Mouse (Mus musculus) right cerebral cortex, postnatal 14 days (tissue): ENCODE data around the gene Chn2.

Experiments
- DNase-seq: peaks from one replicate; pipeline ENCODE4 v3.0.0; 2022

The Chn2 gene

GRCm38 (mm10) chr6:54120889-54121288, 81.5 kb downstream of the Chn2 start:
- DNase-seq = no peak

DNA sequence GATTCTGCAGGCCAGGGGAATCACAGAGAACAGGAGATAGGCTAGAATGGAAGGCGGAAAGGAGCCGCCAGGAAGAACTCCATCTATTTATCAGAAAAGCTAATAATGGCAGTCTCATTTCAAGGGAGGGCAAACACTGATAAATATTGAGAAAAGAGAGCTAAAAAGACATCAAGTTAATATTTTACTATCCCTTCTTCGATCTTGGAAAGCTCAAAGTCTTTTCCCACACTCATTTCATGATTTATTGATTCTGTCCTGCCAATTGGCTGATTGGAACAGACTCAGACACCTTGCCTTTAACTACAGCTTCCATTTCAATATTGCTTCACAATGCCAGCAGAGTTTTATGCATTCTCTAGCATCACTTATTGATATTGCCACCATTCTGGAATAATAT, 85.2 kb downstream of the Chn2 start:
- no peak for DNase-seq

GRCm38 (mm10) chr6:54125536-54125935, 86.2 kb downstream of the Chn2 start:
- DNase-seq = no peak

GRCm38 (mm10) chr6:54126225-54126992, 87.1 kb downstream of the Chn2 start:
- peak; percentile 42 for DNase-seq

DNA sequence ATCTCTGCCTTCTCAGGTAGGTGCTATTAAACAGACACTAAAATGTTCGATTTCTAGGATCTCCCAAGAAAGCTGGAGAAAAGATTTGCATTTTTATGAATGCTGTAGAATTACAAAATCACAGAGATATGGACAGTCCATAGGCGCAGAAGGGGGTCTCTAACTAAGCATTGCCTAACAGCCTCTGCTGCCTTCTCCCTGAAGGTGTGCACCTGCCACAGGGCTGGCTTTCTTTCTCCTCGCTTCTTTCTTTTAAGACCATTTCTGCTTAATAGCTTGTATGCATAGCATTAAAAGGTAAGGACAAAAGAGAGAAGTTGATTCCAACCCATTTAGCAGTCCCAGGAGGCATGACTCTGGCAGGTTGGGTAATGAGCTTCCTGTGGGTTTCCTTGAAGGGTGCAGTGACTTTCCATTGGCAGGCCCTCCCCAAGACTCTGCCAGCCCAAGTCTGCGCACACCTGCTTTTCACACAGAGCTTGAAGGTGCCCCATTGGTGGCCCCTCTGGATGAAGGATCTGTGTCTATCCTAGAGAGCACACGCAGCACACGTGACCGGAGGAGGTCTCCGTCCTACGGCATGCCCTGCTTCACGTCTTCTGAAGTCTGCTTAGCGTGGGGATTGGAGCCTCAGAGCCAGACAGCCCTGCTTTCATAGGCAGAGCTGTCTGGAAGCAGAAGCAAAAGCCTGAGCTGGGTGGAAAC, 87.8 kb downstream of the Chn2 start:
- no peak for DNase-seq

GRCm38 (mm10) chr6:54128702-54129101, 89.3 kb downstream of the Chn2 start:
- DNase-seq = no peak

DNA sequence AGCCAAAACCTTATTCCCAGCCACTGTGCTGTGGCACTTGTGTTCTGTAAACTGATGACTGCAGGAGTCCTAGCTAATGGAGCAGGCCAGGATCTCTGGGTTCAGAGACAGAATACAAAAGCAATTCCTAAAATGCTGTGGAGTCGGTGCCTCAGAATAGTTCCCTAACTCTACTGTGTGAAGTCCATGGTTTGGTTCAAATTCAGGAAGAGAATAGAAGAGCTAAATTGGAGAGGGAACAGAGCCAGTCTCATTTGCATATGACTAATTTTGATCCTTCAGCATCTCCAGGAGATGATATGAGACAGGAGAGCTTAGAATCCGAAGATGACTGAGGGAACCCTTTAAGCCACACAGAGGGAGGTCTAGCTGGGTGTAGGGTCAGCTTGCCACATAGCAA, 90.2 kb downstream of the Chn2 start:
- no peak for DNase-seq

DNA sequence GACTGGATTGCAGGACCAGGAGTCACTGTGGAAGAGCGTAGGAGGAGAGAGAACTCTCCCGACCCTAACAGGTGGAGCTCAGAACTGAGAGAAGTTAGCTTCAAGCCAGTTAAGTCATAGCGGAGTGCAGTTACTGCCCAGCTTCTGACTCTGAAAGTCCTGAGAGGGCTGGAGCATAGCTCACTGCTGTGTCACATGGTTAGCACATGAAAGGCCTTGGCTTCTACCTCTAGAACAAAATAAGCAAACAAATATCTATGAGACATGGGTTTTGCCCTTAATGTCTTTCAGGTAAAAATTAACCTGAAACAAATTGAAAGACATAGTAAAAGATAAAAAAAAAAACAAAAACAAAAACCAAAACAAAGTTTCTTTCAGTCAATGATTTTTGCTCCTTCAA, 91.5 kb downstream of the Chn2 start:
- no peak for DNase-seq

- DNase-seq = no peak
Observed at GRCm38 (mm10) chr6:54132576-54132975, 93.2 kb downstream of the Chn2 start.

DNA sequence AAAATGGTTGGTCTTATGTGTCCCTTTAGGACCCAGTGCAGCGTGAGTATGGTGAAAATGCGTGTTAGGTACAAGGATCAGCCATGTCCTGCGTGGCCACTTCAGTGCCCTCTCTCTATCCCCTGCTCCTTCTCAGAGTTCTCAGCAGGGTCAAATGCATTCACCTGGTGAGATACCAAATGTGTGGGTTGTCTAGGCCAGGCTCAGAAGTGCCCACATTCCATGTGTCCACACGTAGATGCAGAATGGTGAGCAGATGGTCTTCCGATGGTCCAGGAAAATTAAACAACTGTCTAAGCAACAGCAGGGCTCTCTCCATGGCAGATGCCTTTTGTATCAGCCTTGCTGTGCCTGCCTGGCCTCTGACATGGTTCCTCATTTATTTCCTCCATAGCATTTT, 93.9 kb downstream of the Chn2 start:
- DNase-seq = no peak

- DNase-seq = no peak
Observed at GRCm38 (mm10) chr6:54138157-54138556, 98.8 kb downstream of the Chn2 start.

GRCm38 (mm10) chr6:54140488-54140887, 101.1 kb downstream of the Chn2 start:
- no peak for DNase-seq

DNA sequence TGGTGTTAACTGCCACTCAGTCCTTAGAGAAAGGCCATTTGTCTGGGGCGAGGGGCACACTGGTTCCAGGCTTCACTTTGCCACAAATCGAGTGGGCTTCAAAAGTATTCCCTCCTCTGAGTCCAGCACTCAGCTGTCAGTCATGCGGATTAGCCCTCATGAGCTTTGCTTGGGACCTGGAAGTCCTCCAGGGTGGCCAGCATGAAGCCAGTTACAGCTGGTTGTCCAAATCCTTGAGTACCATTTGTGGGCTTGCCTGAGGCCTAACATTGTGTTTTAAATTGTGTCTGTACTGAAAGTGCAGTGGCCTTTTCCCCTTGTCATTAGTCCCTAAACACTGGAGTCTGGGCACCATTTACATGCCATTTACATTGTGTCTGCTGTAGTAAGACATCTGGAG, 101.8 kb downstream of the Chn2 start:
- no peak for DNase-seq

DNA sequence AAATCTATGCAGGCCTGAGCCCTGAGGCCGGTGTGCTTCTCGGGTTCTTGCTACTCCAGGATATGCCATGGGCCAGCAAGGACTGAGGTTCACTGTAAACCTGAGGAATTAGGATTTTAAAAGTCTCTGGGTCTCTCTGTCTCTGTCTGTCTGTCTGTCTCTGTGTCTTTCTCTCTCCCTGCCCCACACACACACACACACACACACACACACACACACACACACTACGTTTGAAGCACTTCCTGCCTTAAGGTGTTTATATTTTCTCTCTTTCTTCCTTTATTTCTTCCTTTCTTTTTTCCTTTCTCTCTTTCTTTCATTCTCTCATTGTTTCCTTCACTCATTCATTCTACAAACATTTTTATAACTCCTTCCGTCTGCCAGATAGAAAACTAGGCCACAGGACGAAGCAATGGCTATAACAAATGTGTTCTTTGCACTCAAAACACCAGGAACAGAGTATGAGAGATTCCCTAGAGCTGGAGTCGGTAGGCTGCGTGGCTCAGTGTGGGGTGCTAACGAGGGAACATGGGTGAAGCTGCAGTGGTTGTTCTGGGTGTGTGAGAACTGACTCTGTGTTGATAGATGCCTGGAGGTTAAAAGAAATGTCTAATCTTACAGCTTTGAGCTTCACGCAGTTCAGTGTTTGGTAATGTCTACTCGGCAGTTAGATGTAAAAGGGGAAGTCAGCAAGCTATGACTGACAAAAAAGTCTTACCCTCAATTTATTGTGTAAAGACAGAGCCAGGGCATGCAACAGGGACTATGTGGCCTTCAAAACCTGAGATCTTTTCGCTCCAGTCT, 103.7 kb downstream of the Chn2 start:
- no peak for DNase-seq

DNA sequence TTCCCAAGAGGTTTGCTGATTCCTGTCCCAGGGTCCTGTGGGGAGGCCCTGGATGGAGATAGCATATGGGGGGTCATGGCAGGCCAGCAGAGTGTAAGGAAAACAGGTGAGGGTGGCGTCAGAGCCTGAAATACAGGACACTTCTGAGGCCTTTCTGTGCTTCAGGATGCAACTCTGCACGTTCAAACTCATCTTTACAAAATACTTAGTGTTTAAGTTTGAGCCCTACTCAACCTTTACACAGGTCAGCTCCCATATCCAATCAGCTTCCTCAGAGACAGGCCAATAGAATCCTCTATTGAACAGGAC, 104.3 kb downstream of the Chn2 start:
- no peak for DNase-seq

GRCm38 (mm10) chr6:54148844-54149526, 109.6 kb downstream of the Chn2 start:
- no peak for DNase-seq

- DNase-seq = no peak
Observed at GRCm38 (mm10) chr6:54150821-54151220, 111.5 kb downstream of the Chn2 start.

DNA sequence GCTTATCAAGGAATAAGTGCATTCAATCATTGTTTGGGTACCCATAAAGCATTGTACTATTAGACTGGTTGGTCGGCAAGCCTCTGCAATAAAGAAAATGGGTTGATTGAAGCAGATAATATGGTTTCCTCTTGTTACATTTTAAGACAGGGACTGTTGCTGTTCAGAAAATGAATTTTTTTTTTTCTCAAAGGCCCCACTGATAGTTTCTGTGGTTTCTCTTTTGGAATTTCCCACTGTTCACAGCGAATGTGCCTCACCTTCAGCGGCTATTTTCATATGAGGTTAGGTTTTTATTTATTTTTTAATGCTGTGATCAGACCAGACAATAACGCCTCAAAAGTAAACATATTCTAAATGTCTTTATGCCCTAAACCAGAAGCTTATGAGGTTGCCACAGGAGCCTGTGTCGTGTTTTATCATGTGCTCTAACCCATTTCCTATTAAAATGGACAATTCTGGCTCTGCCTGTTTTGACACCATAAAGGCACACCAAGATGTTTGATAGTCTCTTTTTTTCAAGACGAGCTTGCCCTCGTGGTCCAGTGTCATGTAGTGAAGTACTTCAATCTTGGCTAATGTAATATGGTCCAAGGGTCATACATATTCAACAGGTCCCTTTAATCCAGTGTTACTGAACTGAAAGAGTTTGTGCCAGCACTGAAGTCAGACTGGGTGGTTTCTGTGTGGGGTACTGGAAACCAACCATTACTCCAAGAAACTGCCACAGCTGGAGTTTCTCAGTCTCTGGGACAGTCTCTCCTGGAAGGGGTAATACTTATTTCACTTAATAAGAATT, 112.3 kb downstream of the Chn2 start:
- no peak for DNase-seq

DNA sequence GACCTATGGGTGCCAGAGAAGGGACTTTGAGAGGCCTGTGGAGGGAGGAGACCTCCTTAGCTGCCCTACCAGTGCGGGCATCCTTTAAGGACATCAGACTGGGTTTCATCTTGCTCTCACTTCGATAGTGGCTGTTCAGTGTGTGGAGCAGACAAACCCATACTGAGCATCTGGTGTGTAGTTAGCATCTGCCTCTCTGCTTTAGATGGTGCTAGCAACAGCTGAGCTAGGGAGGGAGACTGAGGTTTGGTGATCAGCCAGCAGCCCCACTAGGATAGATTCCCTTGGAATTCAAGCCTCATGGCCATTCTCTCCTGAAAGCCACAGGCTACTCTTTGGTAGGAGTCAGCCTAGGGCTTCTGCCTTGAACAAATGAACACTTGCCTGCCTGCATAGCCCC, 117.7 kb downstream of the Chn2 start:
- no peak for DNase-seq

- no peak for DNase-seq
Observed at GRCm38 (mm10) chr6:54158317-54158716, 119.0 kb downstream of the Chn2 start.

GRCm38 (mm10) chr6:54160677-54161076, 121.3 kb downstream of the Chn2 start:
- no peak for DNase-seq

DNA sequence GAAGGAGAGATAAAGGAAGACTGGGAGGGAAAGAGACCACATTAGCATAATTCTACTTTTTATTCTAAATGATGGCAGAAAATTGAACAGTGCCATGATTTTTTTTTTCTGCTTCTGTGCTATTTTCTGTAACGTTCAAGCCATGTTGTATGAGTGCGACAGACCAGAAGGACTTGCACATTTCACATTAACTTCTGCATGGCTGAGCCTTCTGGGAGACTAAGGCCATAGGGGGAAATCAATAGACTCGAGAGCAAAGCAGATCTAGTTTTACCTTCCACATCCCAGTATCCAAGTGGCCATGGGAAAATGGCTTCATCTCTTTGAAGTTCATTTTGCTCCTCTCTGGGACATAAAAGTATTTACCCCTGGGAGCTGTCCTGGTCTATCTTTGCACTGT, 121.9 kb downstream of the Chn2 start:
- no peak for DNase-seq

- no peak for DNase-seq
Observed at GRCm38 (mm10) chr6:54162321-54162720, 123.0 kb downstream of the Chn2 start.
